Mouse (Mus musculus) embryo, embryonic 11.5 days (tissue): Measurements from ENCODE around the gene Rnaseh2c.

ENCODE experiments used
- DNase-seq: peaks from one replicate; pipeline ENCODE4 v3.0.0-alpha.2; 2012; ENCODE audit warnings: low read depth, low spot score

Rnaseh2c gene

DNA sequence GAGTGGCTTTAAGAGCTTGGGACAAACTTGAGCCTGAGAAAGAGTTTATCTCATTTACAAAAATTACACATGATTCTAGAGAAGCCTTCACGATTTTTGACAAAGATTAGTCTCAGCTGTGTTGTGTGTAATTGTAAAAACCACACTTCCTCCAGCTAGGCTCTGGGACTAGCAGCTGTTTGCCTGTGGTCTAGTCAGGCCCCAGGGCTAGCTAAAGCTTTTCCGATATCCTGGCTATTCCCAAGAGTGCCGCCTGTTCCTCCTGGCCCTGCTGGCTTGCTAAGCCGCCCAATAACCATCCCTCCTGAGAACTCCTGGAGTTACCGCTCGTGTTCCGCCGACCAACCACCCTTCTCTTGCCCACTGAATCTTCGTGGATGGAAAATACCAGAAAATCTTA, 30.4 kb downstream of the Rnaseh2c start:
- no peak for DNase-seq

GRCm38 (mm10) chr19:5636036-5636570, 34.4 kb downstream of the Rnaseh2c start:
- no peak for DNase-seq

GRCm38 (mm10) chr19:5636571-5637041, 34.9 kb downstream of the Rnaseh2c start:
- DNase-seq = no peak

DNA sequence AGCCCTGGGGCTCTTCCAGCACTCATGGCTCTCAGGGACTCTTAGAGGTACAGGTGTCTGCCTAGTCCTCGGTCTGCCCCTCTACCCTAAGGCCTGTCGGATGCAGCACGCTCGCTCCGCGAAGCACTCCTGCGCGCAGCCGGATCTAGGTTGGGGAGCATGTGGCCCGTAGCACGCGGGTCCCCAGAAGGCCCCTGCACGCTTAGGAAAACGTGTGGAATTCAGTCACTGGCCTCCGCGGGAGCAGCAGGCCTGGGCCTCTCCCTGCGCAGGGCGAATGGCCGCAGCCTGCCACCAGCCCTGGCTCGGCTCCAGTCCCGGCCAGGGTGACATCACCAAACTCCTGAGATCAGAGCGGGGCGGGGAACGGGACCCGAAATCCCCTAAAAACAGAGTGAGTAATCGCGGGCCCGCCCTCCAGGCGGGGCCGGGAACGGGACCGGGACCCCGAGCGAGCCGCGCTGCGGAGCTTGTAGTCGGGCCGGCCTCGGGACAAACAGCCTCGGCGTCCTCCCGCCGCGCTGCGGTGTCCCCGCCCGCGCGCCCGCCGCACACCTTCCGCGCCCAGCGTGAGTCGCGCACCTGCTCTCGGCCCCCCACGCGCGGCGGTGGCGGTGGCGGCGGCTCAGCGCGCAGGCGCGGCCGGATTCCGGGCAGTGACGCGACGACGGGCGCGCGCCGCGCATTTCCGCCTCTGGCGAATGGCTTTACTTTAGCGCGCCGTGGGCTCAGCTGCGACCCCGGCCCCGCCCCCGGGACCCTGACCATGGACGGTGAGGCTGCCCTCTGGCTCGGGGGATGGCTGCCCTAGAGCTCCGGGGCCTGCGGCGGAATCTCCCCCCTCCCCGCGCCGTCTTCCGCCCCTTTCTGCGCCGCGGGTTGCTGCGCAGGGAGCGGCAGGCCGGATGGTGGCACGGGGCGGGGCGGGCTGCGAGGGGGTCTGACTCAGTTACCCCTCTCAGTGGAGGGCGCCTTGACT, 35.7 kb downstream of the Rnaseh2c start, which contains the start of gene Rela:
TSS of gene Rela (plus strand) at position 415 of the 979 bp plus-strand sequence.
- peak; percentile 65 for DNase-seq

DNA sequence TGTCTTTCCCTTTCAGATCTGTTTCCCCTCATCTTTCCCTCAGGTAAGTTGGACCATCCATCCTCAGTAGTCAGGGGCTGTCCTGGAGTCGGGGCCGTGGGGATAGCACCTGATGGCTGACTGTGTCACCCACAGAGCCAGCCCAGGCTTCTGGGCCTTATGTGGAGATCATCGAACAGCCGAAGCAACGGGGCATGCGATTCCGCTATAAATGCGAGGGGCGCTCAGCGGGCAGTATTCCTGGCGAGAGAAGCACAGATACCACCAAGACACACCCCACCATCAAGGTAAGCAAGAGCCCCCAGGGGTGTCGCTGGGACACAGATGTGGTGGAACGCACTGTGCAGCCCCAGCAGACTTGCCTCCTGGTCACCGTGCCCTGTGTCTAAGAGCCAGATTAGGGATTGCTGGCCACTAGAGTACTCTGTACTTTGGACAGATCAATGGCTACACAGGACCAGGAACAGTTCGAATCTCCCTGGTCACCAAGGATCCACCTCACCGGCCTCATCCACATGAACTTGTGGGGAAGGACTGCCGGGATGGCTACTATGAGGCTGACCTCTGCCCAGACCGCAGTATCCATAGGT, 36.8 kb downstream of the Rnaseh2c start:
- no peak for DNase-seq

DNA sequence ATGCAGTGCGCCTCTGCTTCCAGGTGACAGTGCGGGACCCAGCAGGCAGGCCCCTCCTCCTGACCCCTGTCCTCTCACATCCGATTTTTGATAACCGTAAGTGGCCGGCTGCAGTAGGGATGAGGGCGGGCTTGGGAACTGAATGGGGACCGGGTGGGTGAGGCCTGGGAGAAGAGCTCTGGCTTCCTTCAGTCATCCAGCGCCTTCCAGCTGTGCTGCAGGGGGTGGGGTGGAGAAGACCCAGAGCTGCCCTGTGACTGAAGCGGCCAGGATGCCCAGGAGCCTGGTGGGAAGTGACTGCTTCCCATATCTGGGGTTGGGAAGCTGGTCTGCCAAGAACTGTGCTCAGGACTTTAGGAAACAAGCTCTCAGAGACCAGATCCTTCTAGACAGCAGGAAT, 38.7 kb downstream of the Rnaseh2c start:
- no peak for DNase-seq

DNA sequence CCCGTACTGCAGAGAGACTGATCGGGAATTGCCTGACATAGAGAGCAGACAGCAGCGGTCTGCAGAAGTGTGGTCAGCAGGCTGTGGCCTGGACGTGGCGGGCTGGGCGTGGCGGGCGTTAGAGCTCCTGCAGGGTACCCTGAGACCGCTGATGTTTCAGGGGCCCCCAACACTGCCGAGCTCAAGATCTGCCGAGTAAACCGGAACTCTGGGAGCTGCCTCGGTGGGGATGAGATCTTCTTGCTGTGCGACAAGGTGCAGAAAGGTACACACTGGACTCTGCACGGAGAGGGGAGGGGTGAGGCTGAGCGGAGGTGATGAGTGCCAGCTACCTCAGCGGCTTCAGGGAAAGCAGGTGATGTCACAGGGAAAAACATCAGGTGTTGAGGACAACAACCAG, 39.3 kb downstream of the Rnaseh2c start:
- DNase-seq = no peak

DNA sequence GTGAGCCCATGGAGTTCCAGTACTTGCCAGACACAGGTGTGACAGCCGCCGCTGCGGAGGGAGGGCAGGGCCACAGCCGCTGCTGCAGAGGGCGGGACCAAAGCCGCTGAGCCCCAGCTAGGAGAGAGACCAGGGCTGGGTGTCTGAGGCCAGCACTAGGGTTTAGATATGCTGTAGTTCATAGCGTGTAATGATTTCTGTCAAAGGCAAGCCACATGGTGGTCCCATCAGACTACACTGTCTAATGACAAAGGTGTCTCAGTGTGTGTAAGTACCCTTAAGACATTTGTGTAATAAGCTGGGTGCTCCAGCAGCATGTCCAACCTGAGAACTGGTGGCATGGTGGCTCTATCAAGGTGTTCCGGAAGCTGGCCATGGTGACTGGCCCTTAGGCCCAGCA, 40.0 kb downstream of the Rnaseh2c start:
- no peak for DNase-seq

DNA sequence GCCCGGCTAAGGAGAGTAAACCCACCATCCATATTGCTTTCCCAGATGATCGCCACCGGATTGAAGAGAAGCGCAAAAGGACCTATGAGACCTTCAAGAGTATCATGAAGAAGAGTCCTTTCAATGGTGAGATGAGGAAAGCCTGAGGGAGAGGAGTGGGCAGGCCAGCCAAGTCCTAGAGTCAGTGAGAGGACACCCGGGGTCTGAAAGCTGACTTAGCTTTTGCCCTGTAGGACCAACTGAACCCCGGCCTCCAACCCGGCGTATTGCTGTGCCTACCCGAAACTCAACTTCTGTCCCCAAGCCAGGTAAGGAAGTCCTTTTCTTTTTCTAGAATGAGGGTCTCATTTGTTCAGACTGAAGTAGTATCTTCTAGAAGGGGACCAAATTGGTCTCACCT, 43.6 kb downstream of the Rnaseh2c start:
- no peak for DNase-seq

- no peak for DNase-seq
Observed at GRCm38 (mm10) chr19:5646731-5647330, 45.2 kb downstream of the Rnaseh2c start.

DNA sequence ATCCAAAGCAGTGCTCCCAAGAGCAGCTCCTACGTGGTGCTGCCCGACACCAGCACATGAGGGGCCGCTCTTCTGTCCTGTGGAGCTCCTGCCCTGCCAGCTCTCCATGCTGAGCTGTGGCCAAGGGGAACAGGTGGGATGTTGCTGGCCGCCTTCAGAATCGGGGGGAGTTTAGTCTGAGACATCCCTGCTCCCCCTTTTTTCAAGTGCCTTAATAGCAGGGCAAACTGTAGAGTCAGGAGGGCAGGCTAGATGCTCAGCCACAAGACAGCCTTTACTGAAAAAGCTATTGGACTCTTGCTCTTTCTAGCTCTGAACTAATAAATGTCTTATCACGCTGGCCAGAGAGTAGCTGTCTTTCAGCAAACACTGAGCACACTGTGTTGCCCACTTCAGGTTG, 46.1 kb downstream of the Rnaseh2c start:
- no peak for DNase-seq

- DNase-seq = peak; percentile 74
Observed at GRCm38 (mm10) chr19:5648401-5649297, 47.0 kb downstream of the Rnaseh2c start.

DNA sequence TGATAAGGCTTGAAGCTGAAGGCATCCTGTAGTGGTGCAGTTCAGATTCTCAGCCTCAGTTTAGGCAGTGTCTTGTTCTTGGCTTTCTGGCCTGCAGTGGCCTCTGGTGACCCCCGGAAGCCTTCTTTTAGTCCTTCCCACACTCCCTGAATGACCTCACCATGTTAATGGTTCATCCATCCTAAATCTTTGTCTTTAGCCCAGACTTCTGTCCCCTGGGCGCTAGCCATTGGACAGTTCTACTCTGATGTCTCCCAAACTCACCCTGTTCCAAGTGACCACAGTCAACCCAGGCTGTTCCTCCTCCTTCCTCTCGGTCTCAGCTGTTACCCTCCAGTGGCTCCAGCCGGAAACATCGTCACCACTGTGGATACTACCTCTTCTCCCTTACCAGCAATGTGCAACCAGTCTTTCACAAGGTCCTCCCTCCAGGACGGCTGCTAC, 47.6 kb downstream of the Rnaseh2c start:
- no peak for DNase-seq

GRCm38 (mm10) chr19:5651502-5652274, 50.0 kb downstream of the Rnaseh2c start:
- no peak for DNase-seq

- DNase-seq = no peak
Observed at GRCm38 (mm10) chr19:5652570-5652969, 50.9 kb downstream of the Rnaseh2c start.

GRCm38 (mm10) chr19:5653969-5654719, 52.5 kb downstream of the Rnaseh2c start:
- DNase-seq = no peak

DNA sequence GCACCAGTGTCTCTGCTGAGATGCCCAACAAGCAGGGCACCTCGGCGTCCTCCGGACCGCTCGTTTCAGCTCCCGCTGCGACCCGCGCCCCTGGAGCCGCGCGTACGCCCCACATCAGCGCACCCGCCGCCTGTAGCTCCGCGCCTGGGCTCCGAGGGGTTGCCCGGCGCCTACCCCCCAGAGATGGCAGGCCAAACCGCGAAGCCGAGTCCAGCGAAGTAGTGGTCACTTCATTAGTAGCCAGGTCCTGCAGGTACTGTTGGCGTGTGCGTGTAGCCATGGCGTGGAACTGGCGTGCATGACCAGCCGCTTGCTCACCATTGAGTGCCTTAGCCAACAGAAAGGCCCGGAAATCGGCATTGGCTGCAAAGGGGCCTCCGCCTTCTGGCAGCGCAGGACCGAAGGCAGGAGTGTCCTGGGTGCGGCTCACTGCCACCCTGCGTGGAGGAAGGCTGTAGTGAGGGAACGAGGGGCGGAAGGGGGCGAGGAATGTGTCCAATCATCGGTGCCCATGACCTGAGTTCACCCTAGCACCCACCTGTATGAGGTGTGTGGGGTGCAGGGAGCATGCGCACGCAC, 53.1 kb downstream of the Rnaseh2c start:
- DNase-seq = no peak
